Mouse (Mus musculus): ENCODE measurements at regions not wholly inside any gene's neighbourhood (a gene's known extent, or its start where the extent isn't known, plus 50 kb on each side); places are given as distances from the start of the nearest gene placed in this dataset.

DNA sequence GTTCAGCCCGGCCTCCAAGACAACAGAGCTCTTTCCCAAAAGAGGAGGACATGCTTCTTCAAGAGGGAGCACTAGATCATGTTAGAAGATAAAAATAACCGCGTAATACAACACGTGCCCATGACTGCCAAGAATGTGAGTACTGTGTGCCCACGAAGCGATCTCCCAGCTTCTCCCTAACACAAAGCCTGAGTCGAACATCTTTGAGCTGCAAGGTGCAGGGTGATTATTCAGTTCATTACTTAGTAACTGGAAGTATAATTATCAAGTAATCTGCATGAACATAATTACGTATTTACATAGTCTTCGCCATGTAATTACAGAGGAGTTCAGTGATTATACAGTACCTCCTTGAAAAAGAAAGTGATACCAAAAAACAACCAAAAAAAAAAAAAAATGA, 269.7 kb downstream of the Efnb2 start:
- no peak for DNase-seq

DNA sequence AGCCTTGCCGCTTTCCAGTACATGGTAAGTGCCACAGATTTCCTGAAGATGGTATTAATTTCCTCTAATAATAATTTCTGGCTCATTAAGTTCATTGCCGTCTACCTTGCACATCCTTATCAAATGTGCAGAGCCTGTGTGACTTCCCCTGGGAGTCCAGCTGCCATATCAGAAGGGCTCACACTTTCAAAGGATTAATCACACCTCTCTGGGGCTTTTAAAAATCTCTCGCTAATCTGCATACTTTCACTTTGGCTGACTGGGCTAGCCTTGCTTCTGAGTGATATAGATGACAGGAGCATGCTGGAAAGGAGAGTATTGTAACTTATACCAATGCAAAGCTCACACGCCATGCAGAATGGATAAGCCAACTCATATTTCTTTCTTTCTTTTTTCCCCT, 282.8 kb downstream of the Efnb2 start:
- no peak for DNase-seq

DNA sequence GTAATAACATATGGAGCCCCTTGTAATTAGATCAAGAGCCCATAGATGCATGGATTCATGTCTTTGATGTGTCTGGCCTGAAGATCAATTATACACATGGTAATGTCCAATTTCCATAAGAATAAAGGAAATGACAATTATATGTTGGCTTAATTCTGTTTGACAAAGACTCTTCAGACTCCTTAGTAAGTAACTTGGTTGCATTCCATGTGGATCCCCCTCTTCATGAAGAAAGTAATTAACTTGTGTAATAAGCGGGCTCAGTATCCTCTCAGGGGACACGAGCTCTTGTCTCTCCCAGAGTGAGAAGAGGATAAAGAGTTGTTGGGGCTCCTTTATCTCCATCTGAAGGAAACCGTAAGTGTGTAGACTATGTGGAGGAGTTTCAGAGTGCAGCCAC, 284.3 kb downstream of the Efnb2 start:
- DNase-seq = no peak

DNA sequence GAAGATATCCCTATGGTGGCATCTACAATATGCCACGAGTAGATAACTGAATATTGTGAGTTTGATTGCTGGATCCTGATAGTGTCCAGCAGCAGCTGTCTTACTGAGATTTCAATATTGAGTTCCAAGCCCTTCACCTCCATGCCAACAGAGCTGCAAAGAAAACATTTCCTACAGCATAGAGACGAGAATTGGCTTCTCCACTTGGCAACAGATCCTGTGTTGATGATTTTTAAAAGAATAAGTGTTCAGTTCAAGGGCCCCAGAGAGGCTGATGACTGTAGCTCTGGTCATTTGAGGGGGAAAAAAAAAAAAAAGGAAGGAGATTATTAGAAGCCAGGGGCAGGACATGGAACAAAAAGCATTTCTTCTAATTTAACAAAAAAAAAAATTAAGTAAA, 284.7 kb downstream of the Efnb2 start:
- DNase-seq = peak in 1 of 2 experiments; percentile 3

DNA sequence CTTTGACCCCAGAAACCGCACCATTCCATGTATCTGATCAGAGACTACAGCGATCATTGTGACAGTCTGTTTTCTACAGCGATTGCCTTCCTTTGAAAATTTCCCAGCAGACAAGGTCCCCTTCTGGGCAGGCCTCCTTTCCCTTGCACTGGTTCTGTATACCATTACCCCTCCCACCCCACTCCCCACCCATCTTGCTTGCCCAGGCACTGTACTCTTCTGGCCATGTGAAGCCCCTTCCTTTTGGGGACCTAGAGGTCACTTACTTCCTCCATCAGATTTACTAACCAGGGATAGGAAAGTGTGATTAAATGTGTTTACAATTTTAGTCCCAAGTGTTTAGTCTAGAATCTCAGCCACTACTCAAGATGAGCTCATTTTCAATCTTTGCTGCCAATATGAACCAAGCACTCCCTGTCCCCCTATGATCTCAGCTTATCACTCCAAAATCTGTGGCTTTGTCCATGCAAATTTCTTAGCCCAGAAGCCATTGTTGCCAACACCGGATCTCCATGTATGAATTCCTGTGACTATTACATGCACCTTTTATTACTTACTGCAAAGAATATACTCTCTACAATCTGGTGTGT, 293.7 kb downstream of the Efnb2 start:
- no peak for DNase-seq

DNA sequence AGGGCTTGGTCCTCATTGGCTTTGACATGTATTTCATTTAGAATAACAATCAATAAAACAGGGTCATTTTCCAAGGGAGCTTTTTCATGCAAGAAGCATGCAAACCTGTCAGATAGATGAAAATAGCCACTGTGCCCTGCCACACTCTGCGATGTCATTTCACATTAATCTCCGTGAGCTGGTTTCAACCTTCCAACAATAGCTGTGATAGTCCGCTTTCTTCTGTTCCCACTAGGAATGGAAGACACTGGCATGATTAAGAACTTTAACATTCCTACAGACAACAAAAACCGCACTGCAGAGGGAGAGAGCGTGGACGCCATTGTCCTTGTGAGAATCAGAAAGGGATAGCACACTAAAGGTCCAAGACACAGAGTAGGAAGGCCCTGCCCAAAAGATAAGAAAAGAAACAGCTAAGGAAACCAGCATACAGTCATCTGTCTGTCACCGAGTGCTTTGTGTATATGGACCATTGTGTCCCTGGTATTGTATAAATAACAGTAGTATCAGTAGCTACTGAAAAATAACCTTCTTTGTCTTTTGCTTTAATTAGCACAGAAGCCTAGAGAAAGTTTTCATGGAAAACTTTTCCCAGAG, 299.0 kb downstream of the Efnb2 start:
- no peak for DNase-seq

DNA sequence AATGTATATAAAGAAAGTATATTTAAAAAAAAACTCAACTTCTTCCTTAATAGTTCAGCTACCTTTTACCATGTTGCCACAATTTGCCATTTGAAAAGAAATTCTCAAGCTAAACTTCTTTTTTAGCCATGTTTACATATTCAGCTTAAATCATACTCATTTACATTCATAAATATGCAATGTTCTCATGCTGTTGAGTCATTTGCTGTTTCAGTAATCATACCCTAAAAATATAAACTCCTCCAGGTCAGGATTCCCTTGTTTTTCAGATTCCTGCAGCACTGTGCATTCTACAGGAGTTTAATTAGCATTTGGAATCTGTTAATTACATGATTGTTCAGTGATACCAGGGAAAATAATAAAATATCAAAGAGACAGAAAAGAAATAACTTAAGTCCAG, 300.5 kb downstream of the Efnb2 start:
- DNase-seq = no peak

DNA sequence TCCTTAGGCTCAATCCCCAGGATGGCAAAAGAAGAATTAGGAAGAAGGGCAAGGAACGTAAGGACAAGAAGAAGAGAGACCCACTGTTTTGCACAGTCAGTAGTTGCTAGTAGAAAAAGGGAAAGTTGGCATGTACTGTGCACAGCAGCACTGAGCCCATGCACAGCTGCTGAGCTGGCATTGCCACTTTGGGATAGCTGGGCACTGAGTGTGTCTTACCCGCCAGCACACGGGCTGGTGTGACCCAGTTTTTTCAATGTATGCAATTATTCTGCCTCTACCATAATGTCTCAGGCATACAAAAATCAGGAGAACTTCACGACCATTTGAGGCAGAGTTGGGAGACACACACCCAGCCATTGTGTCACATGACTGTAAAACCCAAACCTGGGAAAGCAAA, 306.1 kb downstream of the Efnb2 start:
- no peak for DNase-seq

DNA sequence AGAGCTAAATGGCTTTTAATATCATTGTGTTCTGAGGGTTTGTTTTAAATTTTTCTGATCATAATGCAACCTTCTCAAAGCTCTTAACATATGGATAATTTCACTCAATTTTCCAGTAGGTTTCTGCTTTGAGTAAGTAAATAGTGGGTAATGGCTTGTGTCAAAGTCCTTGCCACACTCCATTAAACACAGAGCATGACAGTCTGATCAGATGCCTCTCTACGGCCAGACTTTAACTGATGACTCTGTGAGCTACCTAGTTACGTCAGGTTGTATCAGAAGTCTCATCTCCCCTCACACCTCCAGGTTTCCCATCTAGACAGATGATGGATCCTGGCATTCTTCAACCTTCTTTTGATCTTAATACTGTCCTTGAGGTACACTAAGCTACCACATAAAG, 316.4 kb downstream of the Efnb2 start:
- DNase-seq = no peak

DNA sequence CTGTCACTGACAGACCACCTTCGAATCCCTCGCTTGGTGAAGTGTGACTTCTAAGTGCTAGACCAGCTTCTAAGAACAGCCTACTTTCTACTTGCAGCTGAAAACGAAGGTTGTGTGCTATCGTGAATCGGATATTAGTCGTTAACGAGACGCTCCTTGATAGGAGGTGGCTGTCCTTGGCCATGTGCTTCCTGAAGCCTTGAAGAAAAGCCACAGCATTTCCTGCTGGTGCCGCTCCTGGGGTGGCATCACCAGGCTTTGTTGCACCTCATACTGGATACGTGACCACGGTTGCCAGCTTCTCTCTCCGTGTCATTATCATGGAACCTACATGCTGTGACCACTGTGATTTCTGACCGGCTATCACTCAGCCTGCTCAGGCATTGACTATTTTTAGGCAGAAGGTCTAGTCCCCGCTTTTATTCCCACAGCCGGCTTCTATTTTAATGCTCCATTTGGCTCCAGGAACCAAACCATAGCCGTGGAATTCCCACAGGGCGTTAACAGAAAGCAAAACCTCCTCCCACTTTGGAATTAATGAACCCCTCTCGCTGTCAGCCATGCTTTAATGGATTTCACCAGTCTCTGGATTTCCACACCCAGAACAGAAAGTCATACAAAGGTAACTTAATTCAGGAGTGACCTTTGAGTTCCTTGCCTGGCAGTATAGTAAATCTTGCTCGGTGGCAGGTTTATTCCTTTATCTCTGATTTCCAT, 325.6 kb downstream of the Efnb2 start:
- DNase-seq = peak; percentile 22 to 44

DNA sequence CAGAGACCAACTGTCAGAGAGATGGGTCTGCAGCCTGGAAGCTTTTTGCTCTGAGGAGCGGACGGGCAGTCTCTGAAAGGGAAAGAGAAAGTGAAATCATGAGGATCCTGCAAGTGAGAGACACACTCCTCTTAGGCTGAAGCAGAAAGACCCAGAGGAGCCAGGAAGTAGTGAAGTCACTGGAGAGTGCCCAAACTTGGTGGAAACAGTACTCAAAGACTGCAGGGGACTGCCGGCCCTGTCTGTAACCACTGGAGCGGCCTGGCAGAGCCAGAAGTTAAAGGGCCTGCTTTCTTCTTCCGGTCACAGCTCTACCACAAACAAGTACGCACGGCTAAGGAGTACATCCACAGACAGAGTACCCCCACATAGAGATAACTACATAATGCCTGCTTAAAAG, 326.5 kb downstream of the Efnb2 start:
- DNase-seq = peak; percentile 63 to 71

DNA sequence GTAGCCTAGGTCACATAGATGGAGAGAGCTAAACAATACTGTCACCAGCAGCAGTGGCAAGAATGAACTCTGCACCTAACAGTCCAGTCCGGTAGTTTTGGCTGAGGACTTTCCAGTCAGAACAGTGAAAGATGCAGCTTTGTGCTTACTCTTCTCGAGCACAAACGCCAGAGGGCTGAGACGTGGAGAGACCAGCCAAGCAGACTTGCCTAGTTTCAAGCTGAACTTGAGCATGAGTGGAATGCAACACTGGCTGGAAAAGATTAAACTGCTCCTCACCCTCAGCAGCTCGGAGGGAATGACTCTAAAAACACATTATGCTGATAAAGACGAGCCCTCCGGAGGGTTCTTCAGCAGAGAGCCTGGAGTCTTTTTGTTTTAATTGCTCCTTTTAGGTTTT, 329.8 kb downstream of the Efnb2 start:
- DNase-seq = peak; percentile 40 to 52

DNA sequence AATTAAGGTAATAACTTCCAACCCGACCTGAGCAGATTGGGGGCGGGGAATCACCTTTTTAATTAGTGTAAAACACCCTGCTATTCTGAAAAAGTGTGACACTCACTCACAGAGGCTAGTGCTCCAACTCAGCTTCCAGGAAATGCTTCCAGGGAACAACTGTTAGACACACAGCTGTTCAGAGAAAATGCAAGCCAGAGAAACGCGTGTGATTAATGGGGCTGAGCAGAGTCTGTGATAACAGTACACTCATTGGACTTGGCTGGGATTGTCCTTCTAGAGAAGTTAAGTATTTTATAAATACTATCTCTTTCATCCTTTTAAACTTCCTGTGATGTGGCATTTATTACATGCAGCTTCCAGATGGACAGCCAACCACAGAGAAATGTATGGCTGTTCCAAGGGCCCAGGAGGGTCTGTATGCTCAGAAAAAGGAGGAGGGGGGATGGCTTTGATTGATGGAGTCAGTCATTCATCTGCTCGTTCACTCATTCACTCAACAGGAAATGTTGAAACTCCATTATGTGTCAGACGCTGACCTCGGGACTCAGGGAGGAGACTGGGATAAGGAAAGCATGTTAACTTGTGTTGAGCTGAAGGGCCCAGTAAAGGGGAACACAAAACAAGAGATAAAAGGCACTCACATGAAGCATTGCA, 332.9 kb downstream of the Efnb2 start:
- peak; percentile 51 to 72 for DNase-seq

DNA sequence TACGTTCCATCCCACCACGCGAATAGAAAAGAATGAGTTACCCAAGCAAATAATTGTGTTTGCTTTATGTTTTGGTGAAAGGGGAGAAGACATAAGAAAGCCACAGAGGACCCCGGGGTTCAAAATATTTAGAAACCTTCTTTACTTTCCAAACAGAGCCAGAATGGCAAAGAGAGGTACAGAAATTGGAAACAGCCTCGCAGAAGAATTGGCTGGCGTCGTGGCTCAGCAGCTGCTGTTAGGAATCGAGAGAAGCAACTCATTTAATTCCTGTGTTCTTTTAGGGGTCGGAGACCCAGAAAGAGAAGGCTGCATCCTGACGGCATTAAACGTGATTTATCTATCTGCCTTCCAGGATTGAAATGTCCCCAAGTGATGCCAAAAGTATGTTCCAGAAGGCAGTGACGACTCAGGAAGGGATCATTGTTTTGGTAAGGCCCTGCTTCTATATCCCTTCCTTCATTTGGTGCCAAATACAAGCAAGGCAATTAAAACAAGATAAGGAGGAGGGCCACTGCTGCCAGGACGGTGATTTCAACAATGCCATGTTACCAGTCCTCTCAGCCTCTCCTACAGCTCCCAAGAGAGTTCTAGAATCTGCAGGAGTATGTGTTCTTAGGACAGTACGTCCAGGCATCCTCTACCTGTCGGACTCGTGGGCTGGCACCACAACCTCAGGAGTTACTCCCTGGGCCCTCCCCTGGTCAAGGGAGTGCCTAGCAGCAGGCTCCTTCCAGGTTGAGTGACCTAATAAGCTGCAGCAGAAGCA, 334.8 kb downstream of the Efnb2 start:
- peak; percentile 26 to 27 for DNase-seq

DNA sequence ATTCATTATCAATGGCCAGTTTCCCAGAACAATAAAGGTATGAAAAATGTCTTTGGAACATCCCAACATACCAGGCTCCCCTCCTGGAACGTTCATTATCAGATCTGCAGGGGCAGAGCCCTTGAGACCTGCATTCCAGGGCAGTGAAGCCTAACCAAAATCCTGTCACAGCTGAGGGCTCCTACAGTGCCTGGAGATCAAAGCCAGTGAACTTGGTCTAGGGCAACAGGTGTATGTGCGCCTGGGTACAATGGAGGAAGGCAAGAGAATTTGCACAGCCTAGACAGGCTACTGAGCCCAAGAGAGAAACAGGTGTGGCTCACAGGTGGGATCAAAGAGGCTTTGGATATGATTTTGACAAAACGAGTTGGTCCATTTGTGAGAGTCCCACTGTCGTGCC, 335.6 kb downstream of the Efnb2 start:
- DNase-seq = no peak

DNA sequence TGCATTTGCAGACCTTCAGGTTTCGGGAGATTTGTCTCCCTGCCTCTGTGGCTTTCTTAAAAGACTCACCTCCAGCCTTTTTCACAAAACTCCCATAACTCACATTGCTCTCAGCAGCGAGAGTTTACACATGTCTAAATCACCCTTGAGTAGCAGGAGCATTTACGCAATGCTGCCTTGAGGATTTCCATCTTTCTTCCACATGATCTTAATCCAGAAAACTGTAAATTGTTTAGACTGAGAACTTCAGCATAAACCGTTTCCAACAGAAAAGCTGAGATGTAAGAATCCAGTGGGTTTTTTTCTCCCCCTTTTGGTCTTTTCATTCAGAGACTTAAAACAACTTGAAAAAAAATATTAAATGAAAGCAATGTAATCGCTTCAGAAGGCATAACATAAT, 336.5 kb downstream of the Efnb2 start:
- no peak for DNase-seq

DNA sequence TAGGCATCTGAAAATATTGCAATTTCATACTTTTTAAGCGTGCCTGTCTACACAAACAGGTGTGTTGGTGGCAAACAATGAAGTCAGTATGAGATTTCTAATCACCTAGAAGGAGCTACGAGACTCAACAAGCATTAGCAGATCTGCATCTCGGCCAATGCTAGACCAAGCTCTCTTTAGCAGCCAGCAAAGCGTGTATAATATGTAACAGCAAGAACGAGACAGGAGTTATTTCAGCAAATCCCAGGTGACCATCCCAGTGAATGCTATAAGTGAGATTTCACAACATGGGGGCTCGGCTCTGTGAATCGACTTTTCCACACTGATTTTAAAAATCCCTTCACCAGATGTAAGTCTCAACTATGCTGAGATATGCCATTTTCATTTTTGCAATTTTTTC, 352.8 kb downstream of the Efnb2 start:
- no peak for DNase-seq

DNA sequence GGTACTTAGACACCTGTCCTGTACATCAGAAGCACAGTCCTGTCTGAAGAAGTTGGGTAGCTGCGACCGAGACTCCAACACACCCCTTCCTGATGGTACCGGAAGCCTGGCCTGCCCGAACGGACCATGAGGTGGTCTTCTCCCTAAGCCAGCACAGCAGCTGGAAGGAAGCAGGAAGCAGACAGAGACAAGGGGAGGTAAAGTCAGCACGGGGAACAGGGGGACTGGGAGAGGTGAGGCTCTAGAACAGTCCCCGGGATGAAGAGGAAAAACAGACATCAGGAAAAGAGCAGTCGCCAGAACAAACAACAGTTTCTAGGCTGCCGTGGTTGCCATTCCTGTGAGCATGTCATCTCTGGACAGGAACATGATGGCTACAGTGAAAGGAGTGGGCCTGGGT, 353.6 kb downstream of the Efnb2 start:
- DNase-seq = peak in 1 of 2 experiments; percentile 6

DNA sequence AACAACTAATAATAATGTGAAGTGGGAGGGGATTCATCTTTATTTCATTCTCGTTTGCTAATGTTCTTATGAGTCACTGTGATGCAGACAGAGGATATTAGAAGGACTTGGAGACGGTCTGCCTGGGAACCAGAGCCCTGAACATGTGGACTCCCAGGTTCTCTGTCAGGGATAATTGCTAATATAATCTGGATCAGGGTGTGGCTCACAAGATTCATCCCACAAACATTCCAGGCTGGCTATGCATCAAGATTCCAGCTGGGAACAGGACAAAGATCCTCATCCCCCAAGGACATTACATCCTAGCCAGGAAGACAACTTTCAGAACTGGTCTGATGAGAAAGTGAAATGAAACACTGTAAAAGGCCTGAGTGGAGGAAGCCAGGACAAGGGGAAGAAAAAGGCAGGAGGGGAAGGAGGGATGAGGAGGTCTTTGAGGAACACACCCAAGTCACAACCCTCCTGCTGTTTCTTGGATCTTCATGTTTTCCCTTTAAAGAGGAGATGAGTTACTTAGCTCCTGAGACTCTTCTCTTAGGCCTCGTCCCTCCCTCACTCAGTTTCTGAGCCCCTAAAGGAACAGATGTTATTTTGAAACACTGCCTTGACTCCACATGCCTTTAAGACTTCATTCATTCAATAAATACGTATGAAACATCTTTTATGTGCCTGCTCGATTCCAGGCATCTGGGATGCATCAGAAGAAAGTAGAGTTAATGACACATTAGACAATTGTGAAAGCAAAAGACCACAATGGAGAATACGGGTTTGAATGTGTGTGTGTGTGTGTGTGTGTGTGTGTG, 360.9 kb downstream of the Efnb2 start:
- peak; percentile 11 to 19 for DNase-seq

DNA sequence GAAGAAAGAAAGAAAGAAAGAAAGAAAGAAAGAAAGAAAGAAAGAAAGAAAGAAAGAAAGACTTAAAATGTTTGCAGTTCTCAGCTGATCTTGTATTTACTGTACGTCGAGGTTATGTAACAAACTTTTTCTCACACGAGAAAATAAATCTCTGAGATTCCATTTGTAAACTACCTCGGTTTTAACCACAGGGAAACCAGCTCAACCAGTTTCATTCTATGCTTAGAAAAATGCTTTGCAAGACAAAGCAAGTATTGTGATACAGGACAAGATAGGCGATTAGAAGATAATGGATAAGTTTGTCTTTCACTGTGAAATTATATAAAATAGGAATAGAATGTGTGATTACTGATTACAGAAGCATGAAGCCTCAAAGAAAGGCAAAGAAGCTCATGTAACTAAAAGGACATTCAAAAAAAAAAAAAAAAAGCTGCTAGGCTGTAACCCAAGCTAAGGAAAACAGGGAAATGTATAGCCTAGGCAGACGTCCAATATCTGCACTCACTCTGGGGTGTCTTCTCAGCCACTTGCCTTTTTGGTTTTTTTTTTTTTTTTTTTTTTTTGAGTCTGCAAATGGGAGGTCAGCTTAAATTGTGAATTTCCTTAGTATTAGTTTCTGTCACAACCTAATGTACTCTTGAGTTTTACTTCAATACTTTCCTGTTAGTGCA, 368.3 kb downstream of the Efnb2 start:
- DNase-seq = no peak

DNA sequence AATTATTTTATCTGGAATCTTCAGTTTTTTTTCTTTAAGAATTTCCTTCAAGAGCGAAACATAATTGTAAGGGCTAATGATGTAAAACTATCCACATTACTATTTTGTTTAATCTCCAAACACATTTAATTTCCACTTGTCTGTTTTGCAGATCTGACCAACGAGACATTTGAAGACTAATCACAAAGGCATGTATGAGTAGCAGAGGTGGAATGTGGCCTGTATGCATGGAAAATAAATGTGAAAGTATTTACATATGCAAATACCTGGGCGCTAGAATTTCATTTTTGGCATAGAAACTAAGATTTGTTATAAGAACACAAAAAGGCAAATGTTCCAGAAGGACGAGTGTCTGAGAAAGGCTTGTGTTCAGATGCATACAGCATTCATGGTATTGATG, 375.2 kb downstream of the Efnb2 start:
- DNase-seq = no peak

All from heart, adult 18-20 months (tissue).